Mouse (Mus musculus): ENCODE results near the gene Add3.
A peak's percentile ranks its signal among the peaks of the same experiment; 100 is the strongest.

Add3 gene

GRCm38 (mm10) chr19:53140044-53140803 lies at the start of gene Add3:
Add3 (plus strand) TSS chr19:53140443.
- peak; percentile 86 for DNase-seq (ENCODE audit: low read depth, low spot score)

GRCm38 (mm10) chr19:53090677-53091076 lies 49.6 kb upstream of the Add3 start:
- peak; percentile 36 for DNase-seq (ENCODE audit: low read depth, low spot score)

DNA sequence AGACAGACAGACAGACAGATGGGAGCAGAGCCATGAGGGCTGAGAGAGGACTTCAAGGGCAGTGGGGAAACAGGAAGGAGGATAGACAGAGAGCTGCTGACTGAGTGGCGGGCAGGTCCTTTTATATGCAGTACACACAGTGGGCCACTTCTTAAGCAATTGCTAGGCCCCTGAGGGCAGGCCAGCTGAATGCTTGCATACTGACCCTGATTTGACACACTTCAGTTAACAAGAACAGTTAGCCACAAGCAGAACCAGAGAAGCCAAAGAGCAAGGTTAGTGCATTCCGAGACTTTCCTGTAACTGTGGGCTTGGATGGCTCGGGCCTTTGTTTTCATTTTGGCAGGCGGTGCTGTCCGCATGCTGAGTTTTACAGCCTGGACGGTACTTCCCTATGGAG lies 48.0 kb upstream of the Add3 start:
- no peak for DNase-seq (ENCODE audit: low read depth, low spot score)

- no peak for DNase-seq (ENCODE audit: low read depth, low spot score)
Measured at GRCm38 (mm10) chr19:53093294-53093693, 46.9 kb upstream of the Add3 start.

DNA sequence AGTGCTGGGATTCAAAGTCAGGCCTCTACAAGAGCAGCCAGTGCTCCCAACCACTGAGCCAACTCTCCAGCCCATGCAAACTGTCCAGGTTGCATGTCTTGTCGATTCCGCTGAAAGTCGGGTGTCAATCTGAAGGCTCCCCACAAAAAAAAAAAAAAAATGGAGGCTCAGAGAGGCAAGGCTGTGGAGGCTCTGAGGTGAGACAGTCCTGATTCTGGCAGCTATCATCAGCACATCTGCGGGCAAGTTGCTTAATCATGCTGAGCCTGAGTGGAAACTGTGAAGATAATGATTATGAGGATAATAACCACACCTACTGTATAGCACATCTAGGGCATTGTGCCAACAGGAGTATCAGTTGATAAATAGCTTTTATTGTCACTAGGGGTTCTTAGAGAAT lies 45.6 kb upstream of the Add3 start:
- no peak for DNase-seq (ENCODE audit: low read depth, low spot score)

DNA sequence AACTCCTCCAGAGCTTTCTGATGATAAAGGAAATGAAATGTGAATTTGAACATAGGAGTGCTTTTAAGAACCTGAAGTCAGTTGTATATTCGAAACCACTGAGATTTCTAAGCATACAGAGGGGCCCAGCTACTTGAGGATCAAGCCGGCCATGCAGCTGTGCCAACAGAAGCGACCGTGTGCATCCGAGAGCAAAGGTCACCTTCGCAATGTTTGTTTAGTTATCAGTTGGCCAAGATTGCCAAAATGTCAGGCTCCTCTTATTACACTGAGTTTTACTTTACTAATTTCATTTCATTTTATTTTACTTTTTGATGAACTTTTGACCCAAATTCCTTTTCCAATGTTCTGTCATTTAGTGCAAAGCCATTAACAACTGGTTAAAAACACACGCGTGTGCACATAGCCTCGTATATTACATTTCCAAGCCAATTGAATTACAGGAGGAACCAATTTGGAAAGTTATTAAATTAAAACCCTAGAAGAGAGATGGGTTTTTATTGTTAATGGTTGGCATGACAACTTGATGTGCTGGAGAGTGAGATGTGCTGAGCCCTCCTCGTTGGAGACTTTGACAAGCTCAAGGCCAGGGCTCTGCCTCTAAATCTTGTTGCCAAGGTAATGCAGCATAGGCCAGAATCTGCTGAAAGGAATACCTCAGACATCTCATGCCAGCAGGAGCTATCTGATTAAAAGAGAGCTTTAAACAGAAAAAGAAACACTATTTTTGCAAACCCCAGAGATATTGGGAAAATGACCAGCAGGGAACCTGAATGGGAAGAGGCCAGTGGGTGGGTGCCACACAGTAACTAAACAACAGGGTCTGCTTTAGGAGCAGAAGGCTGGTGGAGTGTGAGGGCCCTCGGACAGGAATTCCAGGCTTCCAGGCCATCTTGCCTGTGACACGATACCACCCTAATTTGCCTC lies 38.6 kb upstream of the Add3 start:
- peak; percentile 37 for DNase-seq (ENCODE audit: low read depth, low spot score)

DNA sequence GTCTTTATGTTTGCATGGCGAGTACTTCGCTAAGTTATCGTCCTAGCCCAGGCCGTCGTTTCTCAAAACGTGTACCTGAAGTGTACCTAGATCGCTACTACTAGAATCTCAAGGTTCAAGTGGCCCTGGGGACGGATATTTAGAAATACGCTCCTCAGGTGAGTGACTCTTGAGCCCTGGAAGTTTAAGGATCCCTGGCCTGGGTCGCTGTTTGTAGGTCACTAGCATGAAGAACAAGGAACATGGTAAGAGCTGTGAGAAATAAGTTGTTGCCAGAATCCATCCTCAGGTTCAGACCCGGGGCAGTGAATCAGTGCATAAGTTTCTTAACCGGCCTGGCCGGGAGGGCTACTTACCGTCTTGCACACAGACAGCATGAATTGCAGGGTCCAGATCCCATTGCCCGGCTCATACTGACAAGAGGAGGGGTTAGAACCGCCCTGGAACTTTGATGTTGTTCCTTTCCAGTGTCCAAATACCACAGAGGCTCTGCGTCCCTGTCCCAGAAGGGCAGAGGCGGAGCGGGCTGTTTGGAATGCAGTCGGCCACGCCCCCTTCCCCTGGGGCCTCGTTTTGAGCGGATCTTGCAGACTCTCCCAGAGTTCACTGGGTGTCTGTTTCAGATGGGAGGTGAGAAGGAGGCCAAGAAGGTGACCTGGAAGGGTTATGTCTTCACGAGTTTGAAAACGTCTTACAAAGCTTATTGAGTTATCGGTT lies 34.7 kb upstream of the Add3 start:
- DNase-seq (ENCODE audit: low read depth, low spot score): no peak

DNA sequence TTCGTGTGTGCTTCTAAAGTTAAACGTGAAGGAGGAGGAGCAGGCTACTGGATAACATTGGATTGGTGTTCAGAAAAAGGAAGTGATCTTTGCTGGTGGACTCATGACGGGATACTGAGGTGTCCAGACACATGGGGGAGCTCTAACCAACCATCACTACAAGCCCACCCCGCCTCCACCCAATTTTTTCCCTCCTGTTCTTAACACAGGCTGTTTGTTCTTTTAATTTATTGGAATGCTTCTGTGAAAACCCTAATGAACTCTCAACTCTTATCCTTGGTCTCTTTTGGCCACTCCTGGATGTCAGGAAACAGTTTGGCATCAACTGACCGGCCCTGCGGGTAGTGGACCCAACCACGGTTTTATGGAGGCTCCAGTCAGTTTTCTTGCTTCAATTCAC lies 33.3 kb upstream of the Add3 start:
- DNase-seq (ENCODE audit: low read depth, low spot score): peak; percentile 57

DNA sequence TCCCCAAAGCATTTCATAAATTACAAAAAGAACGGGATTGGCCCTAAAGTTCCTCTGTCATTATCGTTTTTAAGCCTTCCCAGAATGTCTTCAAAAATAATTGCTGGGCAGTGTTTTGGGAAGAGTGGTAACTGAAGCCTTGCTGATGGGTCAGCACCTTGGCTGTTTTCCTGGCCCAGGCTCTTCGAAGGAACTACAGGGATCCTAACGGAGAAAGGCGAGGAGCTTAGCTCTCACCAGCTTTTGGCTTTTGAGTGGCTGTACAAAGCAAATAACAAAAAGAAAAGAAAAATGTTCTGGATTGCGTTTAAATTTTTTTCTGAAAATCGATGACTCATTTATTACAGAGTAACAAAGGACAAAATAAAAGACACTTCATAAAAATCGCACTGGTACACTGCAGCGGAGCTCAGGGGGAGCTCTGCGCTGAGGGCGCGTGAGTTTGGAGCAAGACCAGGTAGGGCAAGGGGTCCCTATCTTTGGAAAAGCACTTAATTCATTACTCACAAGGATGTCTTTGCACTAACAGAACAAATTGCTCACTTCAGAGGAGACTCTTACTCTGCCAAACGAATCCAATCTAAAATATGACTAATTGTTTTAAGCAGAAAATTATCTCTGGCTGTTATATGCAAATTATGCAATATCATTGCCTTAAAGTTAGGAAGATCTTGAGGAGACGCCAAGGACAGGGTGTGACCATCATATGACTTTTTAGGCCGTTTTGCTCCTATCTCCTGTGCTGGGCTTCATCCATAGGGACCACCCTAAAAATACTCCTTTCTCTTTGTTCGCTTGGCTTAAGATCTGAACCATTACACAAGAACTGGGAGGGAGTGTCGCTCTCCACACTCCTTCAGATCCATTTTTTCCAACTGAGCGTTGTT lies 32.6 kb upstream of the Add3 start:
- no peak for DNase-seq (ENCODE audit: low read depth, low spot score)

DNA sequence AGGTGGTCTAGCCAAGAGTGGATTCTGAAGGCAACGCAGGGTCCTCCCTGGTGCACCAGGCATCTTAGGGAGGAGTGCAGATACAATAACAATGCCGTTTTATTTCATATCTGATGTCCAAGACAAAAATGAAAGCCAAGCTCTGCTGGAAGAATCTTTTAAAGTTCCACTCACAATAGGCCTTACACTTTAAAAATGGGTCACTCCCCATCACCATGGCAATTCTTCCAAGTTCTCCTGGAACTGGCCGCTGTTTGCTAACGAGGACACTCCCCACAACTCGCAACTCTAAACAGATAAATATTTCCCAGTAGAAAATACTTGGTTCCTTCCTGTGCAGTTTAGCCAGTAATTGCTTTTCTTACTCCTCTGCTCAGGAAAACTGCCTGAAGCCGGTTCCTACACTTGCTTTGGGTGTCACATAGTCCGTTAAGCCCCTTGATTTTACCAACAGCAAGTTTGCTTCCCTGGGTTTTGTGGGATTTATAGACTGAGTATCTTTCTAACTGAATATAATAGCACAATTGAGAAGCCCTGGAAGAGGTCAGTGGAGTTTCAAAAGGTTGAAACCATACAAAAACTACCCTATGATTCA lies 28.1 kb upstream of the Add3 start:
- DNase-seq (ENCODE audit: low read depth, low spot score): peak; percentile 30

- no peak for DNase-seq (ENCODE audit: low read depth, low spot score)
Measured at GRCm38 (mm10) chr19:53119255-53119795, 20.9 kb upstream of the Add3 start.

GRCm38 (mm10) chr19:53120483-53120882 lies 19.8 kb upstream of the Add3 start:
- peak; percentile 65 for DNase-seq (ENCODE audit: low read depth, low spot score)

DNA sequence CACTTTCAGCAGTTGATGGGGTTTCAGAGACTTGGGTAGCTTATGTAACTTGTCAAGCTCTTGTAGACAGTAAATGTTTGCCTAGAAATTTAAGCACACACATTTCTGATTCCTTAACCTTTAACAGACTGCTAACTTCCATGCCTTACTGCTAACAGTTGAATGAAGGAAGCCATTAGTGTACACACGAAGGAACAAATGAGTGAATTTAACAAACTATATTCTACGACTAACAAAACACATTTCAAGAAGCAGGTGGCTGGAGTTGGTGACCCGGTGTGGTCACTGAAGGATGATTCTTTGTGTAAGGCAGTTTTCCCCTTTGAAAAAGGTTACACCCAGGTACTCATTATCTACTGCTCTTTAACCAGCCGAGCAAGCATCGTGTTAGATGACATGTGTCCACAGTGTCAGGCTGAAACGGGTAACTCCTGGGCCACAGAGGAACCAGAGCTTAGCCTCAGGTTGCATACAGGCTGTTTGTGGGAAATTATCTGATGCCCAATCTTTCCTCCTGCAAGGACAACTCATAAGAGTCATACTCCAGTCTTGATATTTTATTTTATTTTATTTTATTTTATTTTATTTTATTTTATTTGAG lies 17.5 kb upstream of the Add3 start:
- DNase-seq (ENCODE audit: low read depth, low spot score): no peak

DNA sequence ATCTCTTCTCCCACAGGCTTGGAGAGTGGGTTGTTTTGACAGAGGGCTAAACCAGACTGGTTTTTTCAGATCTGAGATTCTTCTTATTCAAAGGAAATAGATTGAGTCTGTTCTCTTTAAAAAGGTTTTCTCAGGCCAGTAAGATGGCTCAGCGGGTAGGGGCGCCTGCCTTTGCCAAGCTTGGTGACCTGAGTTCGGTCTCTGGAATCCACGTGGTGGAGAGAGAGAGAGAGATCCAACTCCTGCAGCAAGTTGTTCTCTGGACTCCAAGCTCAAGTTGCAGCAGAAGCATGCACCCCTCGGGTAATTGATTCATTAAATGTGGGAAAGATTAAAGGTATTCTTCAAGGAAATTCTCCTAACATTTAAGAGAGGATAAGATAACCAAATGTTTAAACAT lies 16.9 kb upstream of the Add3 start:
- no peak for DNase-seq (ENCODE audit: low read depth, low spot score)

DNA sequence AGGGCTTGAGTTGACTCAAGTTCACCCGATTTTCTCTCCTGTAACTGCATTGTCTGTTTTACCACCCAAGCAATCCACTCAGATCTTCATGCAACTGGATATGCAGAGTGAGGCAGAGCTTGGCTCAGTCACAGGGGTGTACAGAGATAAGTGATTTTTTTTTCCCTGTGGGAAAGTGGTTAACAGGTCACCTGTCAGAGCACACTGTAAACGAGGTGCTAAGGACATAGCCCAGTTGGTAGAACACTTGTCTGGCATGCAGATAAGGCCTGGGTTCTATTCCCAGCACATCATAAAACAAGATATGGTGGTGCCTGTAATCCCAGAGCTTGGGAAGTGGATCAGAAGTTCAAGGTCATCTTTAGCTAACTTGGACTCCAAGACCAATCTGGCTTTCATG lies 14.6 kb upstream of the Add3 start:
- no peak for DNase-seq (ENCODE audit: low read depth, low spot score)

DNA sequence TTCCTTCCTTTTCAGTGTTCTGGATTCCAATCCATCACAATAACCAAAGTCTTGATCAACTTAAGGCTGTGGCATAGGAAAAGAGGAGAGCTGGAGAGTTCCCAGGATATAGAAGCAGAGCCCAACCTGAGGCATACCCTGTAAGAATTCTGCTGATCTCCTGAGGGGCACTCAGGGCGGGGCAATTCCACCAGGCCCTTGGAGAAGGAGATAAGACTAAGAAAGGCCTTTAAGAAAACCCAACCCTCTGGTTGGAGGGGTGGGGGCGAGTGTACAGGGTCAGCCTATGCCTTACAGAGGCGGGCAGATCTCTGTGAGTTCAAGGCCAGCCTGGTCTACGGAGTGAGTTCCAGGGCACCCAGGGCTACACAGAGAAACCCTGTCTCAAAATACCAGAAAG lies 13.7 kb upstream of the Add3 start:
- DNase-seq (ENCODE audit: low read depth, low spot score): no peak

DNA sequence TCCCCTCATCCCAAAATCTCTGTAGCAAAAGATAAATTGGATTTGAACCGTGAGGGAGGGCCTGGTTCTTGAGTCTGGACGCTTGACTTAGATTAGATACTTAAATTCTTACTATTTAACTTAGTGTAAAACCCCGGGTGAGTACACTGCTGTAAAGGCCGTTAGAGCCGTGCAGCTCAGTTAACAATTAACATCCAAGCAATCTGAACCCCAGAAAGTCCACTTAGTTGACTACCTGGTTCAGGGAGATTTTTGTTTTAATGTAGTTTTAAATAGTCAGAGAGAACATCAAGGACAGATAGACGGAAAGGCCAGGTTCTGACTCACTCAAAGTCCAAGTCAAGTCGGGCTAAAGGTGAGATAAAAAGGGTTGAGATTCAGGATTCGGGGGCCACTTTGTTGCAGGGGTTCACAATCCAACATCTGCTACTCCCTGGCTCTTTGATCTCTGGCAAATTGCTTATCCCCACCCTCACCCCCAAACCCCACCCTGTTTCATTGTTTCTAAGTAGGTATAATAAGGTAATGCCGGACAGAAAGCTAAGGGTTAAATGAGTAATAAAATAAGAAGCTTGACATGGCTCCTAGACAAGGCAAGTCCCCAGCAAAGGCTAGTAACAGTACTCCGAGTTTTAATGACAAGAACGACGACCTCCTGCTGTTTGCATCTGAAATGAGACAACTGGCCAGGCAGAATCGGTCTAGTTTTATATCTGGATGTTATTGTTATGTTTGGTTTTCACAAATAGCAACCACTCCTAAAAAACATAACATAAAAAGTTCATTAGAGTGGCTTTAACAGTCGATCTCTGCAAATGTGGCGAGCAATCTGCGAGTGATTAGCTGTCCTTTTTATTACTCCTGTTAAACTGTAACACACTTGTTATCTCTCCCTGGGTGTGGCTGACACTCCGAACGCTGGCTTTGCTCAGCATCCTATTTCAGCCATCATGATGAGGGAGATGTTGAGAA lies 12.6 kb upstream of the Add3 start:
- no peak for DNase-seq (ENCODE audit: low read depth, low spot score)

GRCm38 (mm10) chr19:53128494-53129337 lies 11.5 kb upstream of the Add3 start:
- no peak for DNase-seq (ENCODE audit: low read depth, low spot score)

Measured in brain, adult 2 months (tissue).